Mouse (Mus musculus): Measurements from ENCODE around the gene Nup85.

The Nup85 gene

GRCm38 (mm10) chr11:115632247-115632646, 68.0 kb downstream of the Nup85 start:
- no peak for DNase-seq (ENCODE audit: low spot score)

- DNase-seq (ENCODE audit: low spot score) = no peak
Observed at GRCm38 (mm10) chr11:115632862-115633261, 68.6 kb downstream of the Nup85 start.
